Mouse (Mus musculus) C2C12 (cell line): ENCODE measurements around the gene Ptpra. TPM values are rescaled to one million over a fixed set of nuclear protein-coding genes. Genes with fewer than 3 reads are reported as not detected.

Experiments
- H3K27me3 ChIP-seq: one replicate; pipeline ENCODE4 v1.6.1; 2011; ENCODE audit not compliant: control insufficient read depth, insufficient read depth, insufficient read length
- H3K36me3 ChIP-seq: one replicate; pipeline ENCODE4 v1.6.1; 2011; ENCODE audit not compliant: control insufficient read depth, insufficient read depth
- H3K4me3 ChIP-seq: one replicate; pipeline ENCODE4 v1.5.1; 2011; ENCODE audit warnings: mild to moderate bottlenecking, control low read depth; ENCODE audit not compliant: poor library complexity, insufficient read depth, severe bottlenecking
- H3K79me2 ChIP-seq: one replicate; pipeline ENCODE4 v1.6.1; 2011; ENCODE audit not compliant: control insufficient read depth, insufficient read depth
- H3K79me3 ChIP-seq: one replicate; pipeline ENCODE4 v1.6.1; 2011; ENCODE audit warnings: low read depth, control low read depth
- H3ac ChIP-seq: one replicate; pipeline ENCODE3; 2011; ENCODE audit warnings: low read depth; ENCODE audit not compliant: control insufficient read depth, insufficient read length
- CEBPB ChIP-seq: IDR thresholded peaks from one replicate; pipeline ENCODE4 v1.6.1; 2011; ENCODE audit warnings: low read depth, mild to moderate bottlenecking, control low read depth, moderate library complexity
- CTCF ChIP-seq: IDR thresholded peaks from one replicate; pipeline ENCODE4 v1.5.1; 2011; ENCODE audit not compliant: control insufficient read depth, insufficient read depth, insufficient read length
- FOSL1 ChIP-seq: IDR thresholded peaks from one replicate; pipeline ENCODE4 v1.8.0; 2011; ENCODE audit warnings: mild to moderate bottlenecking, low read length; ENCODE audit not compliant: poor library complexity, insufficient read depth, severe bottlenecking
- MAX ChIP-seq: IDR thresholded peaks from one replicate; pipeline ENCODE4 v1.6.1; 2011; ENCODE audit warnings: mild to moderate bottlenecking, control low read depth
- MYOD1 ChIP-seq: IDR thresholded peaks from one replicate; pipeline ENCODE4 v1.6.1; 2011; ENCODE audit warnings: low read depth; ENCODE audit not compliant: control insufficient read depth, insufficient read length
- MYOG ChIP-seq: IDR thresholded peaks from one replicate; pipeline ENCODE4 v1.6.1; 2011; ENCODE audit not compliant: control insufficient read depth, insufficient read length; ENCODE audit errors: extremely low read depth
- USF1 ChIP-seq: IDR thresholded peaks from one replicate; pipeline ENCODE4 v1.6.1; 2011; ENCODE audit warnings: low read depth, mild to moderate bottlenecking, control low read depth, moderate library complexity
- polyA plus RNA-seq: library from polyadenylated mRNA; unstranded; fragments of >200 nt; fragmentation: generic; extraction: Trizol; gene quantifications from one replicate; pipeline ENCODE4 v1.2.1, GENCODE M21; 2012; ENCODE audit warnings: missing spikeins

Ptpra gene
- polyA plus RNA-seq, 1 experiment = 31.6 TPM

GRCm38 (mm10) chr2:130449021-130449793 lies 871 bp upstream of the Ptpra start:
- Histone ChIP-seq H3K79me3 (peaks cover 30% of the 10 kb centered on the region), H3K27me3 (no peaks in the 10 kb centered on the region), H3K79me2 (peaks cover 40% of the 10 kb centered on the region), H3ac (no peak overlapping the region), H3K4me3 (peak overlapping the region; percentile 85), H3K36me3 (peaks cover 14% of the 10 kb centered on the region)
- TF ChIP-seq MYOG = no peak

- peaks cover 7% of the 10 kb centered on the region for H3K36me3 ChIP-seq
- peaks cover 52% of the 10 kb centered on the region for H3K79me2 ChIP-seq
- peak overlapping the region; percentile 90 for H3ac ChIP-seq
- no peak for TF ChIP-seq USF1
- H3K27me3 ChIP-seq = no peaks in the 10 kb centered on the region
- peaks cover 41% of the 10 kb centered on the region for H3K79me3 ChIP-seq
- H3K4me3 ChIP-seq = peak overlapping the region; percentile 85
These were observed 337 bp downstream of the Ptpra start for GRCm38 (mm10) chr2:130450434-130450796.

GRCm38 (mm10) chr2:130451086-130451726 lies 1.1 kb downstream of the Ptpra start:
- Histone ChIP-seq H3K36me3 (no peaks in the 10 kb centered on the region), H3K4me3 (peak overlapping the region; percentile 85), H3ac (peak overlapping the region; percentile 36), H3K79me2 (peaks cover 60% of the 10 kb centered on the region), H3K27me3 (no peaks in the 10 kb centered on the region), H3K79me3 (peaks cover 49% of the 10 kb centered on the region)
- TF ChIP-seq CTCF (no peak), USF1 (no peak), FOSL1 (no peak), CEBPB (no peak), MYOD1 (no peak), MYOG (no peak), MAX (no peak)

- Histone ChIP-seq H3ac (no peak overlapping the region), H3K27me3 (no peaks in the 10 kb centered on the region), H3K79me2 (peaks cover 65% of the 10 kb centered on the region), H3K4me3 (no peak overlapping the region), H3K79me3 (peaks cover 53% of the 10 kb centered on the region), H3K36me3 (peaks cover under 1% of the 10 kb centered on the region)
- TF ChIP-seq CEBPB (no peak), FOSL1 (no peak), CTCF (no peak), MAX (no peak), MYOD1 (no peak), MYOG (no peak), USF1 (no peak)
These were observed 1.6 kb downstream of the Ptpra start for GRCm38 (mm10) chr2:130451727-130452090.

- Histone ChIP-seq H3K4me3 (no peak overlapping the region), H3K79me2 (peaks cover 71% of the 10 kb centered on the region), H3K27me3 (no peaks in the 10 kb centered on the region), H3K36me3 (peaks cover 3% of the 10 kb centered on the region), H3ac (no peak overlapping the region), H3K79me3 (peaks cover 59% of the 10 kb centered on the region)
- TF ChIP-seq MAX (no peak), USF1 (no peak), MYOD1 (no peak), CEBPB (no peak), CTCF (no peak), MYOG (no peak), FOSL1 (no peak)
These were observed 2.2 kb downstream of the Ptpra start for GRCm38 (mm10) chr2:130452266-130452665.

- peaks cover 70% of the 10 kb centered on the region for H3K79me3 ChIP-seq
- H3K4me3 ChIP-seq = no peak overlapping the region
- peaks cover 82% of the 10 kb centered on the region for H3K79me2 ChIP-seq
- no peaks in the 10 kb centered on the region for H3K27me3 ChIP-seq
- H3K36me3 ChIP-seq = peaks cover 7% of the 10 kb centered on the region
- no peak overlapping the region for H3ac ChIP-seq
- TF ChIP-seq USF1 (no peak), CTCF (no peak), CEBPB (no peak), MYOD1 (no peak), MYOG (no peak), MAX (no peak), FOSL1 (no peak)
These were observed 3.3 kb downstream of the Ptpra start for GRCm38 (mm10) chr2:130453421-130453820.
